Mouse (Mus musculus): ENCODE results near the gene Raly. TPM values are rescaled to one million over a fixed set of nuclear protein-coding genes. Genes with fewer than 3 reads are reported as not detected.
"Not testable (repeated sequence)": the region's sequence is repeated elsewhere in the genome, so short reads cannot be mapped to it uniquely, and the experiment has no call there.

The Raly gene
- total RNA-seq, 2 experiments from 2014 or later = 66.5 to 67.0 TPM

DNA sequence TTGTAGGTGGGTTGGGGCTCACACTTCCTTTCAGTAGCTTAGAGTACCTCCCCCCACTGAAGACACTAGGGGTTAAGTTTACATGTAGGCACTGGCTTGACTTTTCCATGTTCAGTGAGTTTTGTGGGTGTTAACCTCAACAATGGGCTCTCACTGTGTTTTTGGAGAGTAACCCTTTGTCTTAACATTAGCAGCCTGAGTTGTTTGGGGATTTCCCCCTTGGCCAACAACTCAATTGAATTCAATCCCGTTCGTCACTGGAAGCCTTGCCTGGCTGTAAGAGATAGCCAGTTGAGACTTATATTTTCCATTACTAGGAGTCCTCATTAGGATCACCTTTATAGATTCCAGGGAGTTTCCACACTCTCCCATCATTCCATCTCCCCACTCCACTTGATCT is 45.6 kb downstream of the Raly start:
- DNase-seq = no peak

DNA sequence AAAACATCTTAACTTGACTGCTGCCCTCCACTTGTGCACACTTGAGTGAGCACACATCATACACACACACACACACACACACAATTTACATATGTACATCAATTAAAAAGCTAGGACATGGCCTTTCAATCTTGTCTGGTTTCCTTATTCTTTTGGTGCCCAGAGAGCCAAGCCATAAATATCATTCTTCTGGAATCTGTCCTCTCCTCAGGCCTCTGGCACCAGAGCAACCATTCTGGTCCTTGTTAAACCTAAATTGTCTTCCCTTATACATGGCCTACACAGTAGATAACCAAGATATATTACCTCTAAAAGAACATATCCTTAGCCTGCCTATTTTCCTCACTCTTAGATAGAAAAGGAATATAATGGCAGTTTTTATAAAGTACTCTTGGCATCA is 57.2 kb downstream of the Raly start:
- DNase-seq = no peak

DNA sequence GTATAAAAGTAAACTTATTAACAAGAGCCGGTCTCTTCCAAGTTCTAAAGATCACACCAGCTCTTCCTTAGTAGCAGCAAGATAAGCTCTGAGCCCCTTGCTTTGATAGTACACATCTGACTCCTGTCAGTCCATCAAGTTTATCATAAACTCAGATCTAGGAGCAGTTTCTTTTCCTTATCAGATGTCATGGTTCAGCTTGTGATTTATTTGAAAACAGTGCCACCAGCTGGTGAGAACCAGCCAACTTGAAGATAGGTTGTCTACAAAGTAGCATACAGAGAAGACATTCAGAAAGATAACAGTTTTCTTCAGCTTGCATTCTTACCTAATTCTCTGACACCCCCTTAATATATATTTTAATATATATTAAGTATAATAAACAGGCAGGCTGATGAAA is 64.5 kb downstream of the Raly start:
- peak; percentile 18 to 43 for DNase-seq

DNA sequence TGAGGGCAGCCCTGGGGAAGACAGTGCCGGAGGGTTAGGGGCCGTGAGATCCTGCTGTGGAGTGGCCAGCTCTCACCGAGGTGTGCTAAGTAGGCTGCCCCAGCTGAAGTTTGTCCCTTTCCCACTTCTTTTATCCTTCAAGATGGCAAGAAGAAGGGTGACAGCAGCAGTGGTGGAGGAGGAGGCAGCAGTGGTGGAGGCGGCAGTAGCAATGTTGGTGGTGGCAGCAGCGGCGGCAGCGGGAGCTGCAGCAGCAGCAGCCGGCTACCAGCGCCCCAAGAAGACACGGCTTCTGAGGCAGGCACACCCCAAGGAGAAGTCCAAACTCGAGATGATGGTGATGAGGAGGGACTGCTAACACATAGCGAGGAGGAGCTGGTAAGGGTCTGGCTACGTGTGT is 72.8 kb downstream of the Raly start:
- DNase-seq = peak; percentile 11 to 18

DNA sequence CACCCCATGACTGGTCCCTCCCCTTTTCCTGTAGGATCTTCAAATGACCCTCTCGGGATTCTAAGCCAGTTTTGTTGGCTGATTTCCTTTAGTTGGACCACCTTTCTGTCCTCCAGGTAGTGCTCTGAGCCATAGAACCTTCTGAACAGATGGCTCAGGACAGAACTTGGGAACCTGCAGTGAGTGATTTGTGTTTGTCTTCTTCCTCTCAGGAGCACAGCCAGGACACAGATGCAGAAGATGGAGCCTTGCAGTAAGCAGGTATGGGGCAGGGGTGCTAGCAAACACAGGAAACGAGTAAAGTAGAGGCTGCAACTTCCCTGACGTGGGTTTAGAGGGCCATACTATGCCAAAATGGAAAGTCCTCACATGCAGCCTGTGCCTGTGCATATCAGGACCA is 74.8 kb downstream of the Raly start:
- no peak for DNase-seq

DNA sequence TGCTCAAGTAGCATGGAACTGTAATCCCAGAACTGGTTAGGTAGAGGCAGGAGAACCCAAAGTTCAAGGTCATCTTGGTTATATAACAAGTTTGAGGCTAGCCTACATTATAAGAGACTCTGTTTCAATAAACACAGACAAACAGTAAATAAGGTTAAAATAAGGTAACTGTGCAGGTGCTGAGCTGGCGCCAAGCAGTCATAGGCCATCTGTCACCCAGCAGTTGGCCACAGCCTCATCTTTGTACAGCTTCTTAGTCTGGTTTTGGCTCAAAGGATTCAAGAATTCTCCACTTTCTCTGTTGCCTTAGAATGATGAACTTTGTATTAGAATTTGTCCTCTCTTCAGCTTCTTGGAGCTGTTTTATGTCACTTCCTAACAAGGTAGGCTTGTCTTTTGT is 77.2 kb downstream of the Raly start:
- DNase-seq = no peak

DNA sequence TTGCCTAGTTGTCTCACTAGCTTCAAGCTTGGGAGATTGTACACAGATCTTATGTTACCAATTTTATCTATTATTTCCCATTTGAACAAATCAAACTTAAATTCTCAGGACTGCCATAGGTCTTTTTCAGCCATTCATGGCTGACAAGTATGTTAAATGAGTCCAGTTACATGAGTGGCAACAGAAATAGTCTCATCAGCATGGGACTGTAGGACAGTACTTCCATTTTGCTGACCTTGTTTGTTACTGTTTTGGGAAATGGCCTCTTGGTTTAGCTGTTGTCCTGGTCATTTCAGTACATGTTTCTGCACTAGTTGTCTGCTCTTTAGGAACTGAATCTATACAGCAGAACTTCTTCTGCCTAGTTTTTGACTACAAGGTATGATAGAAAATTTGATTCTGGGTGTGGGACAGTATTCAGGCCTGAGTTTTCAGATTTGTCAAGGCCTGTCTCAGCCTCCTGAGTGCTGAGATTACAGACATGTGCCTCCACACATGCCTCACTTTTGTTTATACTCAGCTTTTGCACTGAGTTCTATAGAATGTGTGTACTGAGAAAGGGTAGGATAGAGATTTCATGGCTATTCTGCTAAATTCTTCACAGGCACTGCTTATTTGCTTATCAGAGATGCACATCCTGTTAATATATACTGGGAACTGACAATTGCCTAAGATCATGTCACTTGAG is 79.2 kb downstream of the Raly start:
- DNase-seq = no peak

DNA sequence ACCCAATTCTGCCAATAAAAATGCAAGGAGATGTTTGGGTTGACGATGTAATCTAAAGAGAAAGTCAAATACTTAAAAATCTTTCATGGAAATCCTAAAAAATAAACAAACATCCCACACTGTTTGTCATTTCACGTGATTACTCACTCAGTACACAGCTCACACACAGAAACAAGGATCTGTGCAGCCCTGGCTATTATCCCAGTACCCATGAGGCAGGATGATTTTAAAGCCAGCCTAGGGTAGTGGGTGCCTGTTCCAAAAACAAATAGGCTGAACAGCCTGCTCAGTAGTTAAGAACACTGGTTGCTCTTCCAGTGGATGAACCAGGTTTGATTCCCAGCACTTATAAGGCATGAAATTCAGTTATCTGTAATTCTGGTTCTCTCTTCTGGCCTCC is 85.7 kb downstream of the Raly start:
- peak in 1 of 2 experiments; percentile 13 for DNase-seq

DNA sequence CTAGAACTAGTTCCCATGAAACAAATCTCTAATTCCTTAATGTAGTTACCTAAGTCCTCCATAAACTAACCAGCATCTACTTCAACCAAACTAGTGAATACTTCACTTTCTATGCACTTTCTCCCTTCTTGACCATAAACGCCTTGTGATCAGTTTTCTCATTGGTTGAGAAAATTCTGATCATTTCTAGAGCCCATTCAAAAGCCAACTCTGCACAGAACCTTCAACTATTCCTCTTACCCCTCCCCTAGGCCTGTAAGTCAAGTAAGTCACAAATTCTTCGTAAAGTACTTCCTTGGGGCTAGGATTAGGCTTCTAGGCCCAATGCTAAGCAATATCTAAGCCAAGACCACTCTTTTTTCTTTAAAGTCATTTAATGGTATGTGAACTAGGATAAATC is 100.7 kb downstream of the Raly start:
- DNase-seq = no peak

DNA sequence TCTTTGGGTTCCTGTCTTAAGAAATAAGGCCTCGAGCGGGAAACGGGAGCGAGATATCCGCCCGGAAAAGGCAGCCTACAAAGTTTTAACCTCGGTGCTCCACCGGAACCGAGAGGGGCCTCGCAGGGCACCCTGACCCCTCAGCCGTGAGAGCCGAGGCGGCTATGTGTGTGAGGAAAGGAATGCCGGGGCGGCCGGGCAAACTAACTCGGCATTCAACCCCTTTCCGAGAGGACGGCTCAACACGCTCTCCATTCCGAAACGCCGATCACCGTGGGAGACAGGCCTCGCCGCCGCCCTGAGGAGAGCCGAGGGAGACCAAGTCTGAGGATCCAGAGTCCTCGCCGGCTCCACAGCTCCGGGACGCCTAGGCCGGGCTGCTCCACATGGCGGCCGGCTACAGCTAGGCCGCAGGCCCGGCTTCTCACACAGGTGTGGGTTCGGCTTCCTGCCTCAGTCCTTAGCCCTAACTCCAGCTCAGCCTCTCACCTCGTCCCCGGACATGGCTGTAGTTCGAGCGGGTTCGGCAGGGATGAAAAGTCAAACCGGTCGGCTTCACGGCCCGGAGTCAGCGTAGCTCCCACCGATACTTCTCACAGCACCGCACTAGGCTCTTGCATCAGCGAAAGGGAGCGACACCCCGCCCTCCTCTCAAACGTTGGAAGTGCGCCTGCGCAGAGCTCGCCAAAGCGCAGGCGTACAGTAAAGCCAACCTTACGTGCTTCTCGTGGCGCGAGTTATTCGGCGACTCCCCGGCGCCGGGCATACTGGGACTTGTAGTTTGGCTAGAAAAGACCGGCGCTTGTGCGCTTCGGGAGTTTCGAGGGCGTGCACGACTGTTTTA is 101.5 kb downstream of the Raly start, which contains the start of gene Eif2s2:
Eif2s2 (minus strand) TSS at position 735 of the 844 bp plus-strand sequence.
- DNase-seq = peak; percentile 94 to 96

DNA sequence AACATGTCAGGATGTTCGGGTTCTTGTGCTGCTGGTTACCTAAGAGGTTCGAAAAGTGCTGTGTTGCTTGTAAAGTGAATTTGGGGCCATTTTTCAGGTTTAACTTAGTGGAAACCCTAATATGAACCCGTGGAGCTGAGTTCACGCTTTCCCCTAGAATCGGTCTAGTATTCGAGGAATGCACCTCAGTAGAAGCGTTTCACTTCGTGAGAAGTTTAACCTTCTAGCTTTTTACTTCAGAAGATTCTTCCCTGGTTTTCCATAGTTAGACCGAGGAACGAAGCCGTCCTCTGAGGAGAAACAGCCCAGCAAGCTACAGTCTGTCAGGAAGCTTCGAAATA is 102.1 kb downstream of the Raly start:
- DNase-seq = no peak

DNA sequence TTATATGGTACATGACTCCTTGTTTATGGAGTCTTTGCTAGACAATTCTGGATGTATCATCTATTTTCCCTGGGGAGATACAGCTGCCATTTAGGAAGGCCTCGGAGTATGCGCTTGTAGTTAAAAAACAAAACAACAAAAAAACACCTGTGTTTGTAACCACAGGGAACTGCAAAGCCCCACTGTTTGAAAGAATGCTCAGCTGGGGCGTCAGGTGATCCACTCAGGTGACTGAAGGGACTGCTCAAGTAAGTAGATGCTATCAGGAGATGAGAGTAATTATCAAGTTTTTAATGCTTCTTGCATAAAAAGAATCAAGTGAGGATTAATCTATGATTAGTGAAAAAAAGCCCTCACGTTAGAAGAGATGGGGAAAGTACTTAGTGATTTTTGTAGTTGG is 102.7 kb downstream of the Raly start:
- no peak for DNase-seq

DNA sequence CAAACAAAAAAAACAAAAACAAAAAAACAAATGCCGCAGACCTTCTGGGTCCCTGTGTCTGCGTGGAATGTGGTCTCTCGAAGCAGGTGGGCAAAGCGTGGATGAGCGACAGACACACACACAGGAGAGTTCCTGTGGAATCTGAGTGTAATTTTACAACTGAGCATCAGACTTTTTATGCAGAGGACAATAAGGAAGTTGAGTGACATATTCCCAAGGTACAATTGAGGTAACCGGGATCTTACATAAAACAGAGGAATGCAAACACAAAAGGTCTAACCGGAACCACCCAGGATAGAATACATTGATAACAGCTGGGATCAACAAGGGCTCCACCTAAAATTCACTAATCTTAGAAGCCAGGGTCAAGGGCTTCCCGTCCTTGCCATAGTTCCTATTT is 108.1 kb downstream of the Raly start:
- DNase-seq = not testable (repeated sequence)

DNA sequence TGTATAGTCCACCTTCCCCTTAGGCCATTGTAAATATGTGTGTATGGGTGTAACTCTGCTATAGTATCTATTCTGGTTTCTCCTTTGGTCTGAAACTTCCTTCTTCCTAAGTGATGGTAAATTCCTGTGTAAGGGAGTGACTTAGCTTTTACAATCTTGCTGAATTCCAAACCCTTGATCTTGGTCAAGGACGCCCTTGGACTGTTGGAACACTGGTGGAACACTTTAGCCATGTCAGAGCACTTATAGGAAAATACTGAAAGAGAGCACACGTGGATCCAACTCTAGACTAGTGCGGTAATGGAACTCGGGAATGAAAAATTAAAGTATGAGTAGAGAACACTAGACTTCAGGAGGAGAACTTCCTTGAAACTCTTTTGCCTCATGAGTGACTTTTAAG is 108.5 kb downstream of the Raly start:
- not testable (repeated sequence) for DNase-seq

DNA sequence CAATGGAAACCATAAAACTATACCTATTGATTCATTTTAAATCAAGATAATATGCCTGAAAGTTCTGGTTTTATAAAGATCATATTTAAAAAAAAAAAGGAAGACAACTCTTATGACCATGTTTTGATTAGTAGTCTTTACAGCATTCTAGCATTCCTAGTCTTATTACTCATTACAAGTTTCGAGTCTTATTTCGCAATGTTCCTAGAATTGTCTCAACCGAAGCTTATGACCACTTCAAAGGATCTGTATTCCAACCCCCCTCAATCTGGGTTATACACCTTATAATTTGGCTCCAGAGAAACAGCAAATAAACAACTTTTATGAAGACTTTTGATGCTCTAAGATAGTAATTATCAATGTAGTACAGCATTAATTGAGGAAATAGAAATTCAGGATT is 111.2 kb downstream of the Raly start:
- no peak for DNase-seq

DNA sequence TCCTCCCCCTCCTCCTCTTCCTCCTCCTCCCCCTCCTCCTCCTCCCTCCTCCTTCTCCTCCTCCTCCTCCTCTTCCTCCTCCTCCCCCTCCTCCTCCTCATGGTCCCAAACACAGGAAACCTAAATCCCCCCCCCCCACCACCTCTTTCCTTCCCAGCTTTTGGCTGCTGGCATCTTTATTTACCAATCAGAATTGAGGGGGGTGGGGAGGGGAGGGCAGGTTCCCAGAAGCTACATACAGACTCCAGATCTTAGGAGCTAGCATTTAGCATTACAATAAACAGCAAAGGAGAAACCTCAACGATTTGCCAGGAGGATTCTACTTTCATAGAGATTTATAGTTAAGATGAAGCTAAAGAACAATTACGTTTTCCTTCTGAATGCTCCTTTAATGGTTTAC is 114.9 kb downstream of the Raly start:
- no peak for DNase-seq

DNA sequence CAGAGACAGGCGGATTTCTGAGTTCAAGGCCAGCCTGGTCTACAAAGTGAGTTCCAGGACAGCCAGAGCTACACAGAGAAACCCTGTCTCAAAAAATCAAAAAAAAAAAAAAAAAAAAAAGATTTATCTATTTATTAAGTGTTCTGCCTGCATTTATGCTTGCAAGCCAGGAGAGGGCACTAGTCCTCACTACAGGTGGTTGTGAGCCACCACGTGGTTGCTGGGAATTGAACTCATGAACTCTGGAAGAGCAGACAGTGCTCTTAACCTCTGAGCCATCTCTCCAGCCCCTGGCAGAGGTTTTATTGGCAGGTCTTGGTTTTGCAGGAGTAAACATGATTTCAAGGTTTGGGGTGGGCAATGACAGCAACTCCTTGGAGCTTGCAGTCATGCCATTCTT is 117.3 kb downstream of the Raly start:
- DNase-seq = not testable (repeated sequence)

DNA sequence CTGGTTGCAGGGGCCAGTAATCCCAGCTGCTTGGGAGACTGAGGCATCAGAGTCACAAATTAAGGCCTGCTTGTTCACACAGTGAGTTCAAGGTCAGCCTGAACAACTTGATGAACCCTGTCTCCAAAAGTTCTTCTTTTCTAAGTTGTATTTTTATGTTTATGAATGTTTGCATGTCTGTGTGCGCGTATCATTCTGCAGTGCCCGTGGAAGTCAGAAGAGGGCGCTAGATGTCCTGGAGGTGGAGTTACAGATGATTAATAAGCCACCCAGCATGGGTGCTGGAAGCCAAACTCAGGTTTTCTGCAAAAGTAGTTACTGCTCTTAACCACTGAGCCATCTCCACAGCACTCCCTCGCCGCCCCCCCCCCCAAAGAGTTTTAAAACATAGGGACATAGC is 118.9 kb downstream of the Raly start:
- DNase-seq = no peak

DNA sequence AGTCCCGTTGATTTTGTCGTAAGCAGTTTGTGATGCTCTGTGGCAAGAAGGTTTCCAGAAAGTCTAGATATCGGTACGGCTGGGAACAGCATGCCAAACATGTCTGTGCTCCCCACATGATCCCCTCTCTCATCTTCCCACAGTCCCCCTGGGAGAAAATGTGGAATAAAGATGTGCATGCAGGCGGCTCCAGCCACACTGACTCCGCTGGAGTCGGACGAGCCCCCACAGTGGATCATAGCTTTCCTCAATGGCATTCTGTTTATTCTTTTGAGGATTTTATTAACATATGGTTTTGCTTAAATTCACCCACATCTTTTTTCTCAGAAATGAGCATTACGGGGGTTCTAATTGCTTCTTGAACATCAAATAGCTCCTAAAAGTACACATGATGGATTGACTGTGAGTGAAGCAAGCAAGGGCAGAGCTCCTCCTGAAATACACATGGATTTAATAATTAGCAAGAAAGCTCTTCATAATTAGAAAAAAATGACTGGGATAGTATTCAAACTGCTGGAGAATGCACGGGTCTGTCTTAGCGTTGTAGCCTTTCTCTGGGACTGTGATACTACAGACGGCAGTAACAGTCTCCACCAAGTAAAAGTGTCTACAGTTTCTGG is 125.1 kb downstream of the Raly start:
- no peak for DNase-seq

DNA sequence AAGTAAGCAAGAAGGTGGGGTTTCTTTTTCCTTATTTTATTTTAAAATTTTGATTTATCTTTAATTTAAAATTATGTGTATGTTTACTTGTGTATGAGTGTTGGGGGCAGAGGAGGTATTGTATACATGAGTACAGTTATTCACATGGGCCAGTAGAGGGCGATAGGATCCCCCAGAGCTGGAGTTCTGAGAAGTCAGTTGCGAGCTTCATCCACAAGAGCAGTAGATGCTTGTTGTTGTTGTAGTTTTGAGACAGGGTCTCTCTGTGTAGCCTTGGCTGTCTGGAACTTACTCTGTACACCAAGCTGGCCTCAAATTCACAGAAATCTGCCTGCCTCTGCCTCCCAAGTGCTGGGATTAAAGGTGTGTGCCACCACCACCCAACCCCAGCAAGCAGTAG is 125.7 kb downstream of the Raly start:
- no peak for DNase-seq
